Mouse (Mus musculus) urinary bladder, postnatal 14 days (tissue): ENCODE data around the gene Kif1b.

Source experiments
- DNase-seq: peaks from one replicate; pipeline ENCODE4 v3.0.0; 2021; ENCODE audit warnings: low spot score

Gene Kif1b

DNA sequence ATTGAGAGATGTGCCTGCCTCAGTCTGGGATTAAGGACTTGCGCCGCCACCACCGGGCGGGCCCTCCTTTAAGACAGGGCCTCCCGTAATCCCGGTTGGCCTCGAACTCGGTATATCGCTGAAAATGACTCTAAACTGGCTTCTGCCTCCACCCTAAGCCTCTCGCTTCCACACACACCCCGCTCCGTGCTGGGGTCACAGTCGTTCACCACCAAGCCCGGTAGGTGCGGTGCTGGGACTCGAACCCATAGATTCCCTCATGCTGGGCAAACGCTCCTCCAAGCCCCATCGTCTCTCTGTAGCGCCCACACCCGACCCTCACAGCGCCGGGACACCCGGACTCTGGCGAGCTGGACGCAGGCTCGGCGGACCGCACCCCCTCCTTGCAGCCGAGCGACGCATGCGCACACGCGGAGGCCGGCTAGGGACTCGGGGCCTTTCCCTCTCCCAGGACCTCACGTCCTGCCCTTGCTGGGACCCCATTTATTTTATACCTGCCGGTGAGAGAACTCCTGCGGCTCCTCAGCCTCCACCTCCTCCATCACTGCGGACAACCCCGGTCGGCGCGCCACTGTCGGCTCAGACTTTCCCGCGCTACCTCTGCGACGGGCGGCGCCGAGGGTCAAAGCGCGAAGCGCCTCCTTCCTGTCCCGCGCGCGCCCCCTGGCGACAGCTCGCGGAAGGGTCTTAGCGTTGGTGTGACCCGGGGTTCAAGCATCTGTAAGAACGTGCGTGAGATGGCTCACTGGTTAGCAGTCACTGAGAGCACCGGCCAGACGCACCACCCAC, 170.3 kb downstream of the Kif1b start, which contains the start of gene Cenps:
Gene Cenps, minus strand, starts transcription at position 648 of the 789 bp plus-strand sequence.
- DNase-seq, result peak; percentile 91

DNA sequence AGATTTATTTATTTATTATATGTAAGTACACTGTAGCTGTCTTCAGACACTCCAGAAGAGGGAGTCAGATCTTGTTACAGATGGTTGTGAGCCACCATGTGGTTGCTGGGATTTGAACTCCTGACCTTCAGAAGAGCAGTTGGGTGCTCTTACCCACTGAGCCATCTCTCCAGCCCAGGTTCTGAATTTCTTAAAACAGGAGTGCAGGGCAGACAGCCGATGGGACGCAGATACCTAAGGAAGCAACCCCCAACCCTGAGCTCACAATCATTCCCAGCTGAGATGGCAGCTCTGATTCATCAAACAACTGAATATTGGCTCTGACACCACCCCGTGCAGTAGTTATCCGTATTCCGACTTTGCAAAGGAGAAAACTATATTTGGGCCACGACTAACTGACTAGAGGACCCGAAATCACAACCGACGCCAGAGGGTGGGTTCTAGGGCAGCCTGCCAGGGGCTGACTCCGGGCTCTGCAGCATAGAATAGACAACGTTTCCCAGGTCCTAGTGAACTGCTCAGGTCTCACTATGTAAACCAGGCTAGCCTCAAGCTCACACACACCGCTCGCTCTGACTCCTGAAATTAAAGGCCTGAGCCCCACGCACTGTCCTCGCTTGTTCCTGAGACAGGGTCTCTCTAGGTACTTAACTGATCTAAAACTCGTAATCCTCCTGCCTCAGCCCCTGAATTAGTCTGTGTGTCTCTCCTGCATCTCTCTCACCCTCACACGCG, 171.2 kb downstream of the Kif1b start:
- no peak for DNase-seq

DNA sequence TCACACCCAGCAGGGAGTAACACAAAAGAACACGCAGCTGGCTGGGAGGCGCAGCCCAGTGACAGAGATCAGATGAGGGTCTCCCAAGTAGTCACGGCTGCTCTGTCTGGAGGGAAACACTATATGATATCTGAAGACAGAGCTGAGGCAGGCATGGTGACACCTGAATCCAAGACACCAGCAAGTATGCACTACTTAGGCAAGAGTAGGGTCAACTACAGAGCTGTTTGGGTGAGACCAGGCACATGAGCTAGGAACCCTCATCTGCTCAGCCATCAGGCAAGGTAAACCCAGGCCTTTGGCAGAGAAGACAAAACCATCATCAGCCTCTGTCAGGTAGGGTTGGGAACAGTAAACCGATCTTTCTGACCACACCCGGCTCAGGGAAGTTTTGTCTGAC, 174.1 kb downstream of the Kif1b start:
- no peak for DNase-seq

DNA sequence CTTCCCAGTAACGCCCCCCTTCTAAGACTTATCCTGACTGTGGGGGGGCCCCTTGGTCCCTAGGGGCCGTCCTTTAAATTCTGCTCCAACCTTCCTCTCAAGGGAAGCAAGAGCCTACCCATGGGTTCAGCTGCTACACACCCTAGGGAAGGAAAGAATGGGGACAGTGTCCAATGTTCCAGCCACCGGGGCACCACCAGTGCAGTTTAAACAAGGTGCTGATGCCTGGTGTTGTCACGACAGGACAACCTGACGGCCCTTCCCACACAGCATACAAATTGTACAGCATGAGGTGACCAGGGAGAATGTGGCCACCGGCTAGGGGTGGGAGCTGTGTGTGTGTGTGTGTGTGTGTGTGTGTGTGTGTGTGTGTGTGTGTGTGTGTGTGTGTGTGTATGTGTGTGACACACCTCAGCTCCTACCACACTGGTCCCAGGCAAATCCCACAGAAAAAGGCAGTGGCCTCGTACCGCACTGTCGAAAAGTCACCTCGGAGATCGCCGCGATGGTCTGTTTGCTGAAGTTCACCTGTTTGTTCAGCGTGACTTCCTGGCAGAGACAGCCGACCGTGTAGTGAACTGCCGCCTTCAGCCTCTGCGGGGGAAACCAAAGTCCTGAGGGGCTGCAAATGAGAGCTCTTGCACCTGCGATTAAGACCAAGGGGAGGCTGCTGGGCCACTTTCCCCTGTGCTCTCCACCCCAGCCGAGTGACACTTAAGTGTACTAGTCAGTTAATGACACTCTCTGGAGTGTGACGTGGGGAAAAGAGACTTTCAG, 175.5 kb downstream of the Kif1b start:
- no peak for DNase-seq

DNA sequence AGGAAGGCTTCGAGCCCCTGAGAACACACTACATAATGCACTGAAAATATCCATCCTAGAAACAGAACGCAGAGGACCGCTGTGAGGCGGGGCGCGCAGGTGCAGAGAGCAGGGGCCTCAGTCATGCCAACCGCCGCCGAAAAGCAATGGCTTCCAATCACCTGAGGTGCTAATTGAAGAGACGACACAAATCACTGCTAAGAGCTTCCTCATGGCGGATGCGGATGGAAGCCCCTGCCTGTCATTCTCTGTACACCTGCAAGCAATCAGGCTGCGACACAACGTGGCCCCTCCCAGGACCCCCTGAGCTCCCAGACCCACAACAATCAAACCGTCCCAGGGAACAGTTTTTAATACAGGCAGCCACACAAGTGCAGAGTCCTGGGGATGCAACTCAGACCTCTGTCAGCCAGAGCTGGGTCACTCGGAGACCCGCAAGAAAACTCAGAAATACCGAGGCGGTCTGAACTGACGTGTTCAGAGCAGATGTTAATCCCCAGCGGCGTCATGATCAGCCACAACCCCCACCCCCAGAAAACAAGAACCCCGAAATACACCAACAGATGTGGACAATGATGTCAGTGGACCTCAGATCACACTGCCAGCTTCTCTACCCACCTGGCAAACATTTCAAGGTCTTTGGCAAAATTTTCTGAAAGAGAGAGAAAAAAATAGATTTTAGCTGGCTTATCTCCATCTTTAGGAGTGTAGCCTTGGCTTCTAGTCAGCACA, 176.3 kb downstream of the Kif1b start:
- no peak for DNase-seq

DNA sequence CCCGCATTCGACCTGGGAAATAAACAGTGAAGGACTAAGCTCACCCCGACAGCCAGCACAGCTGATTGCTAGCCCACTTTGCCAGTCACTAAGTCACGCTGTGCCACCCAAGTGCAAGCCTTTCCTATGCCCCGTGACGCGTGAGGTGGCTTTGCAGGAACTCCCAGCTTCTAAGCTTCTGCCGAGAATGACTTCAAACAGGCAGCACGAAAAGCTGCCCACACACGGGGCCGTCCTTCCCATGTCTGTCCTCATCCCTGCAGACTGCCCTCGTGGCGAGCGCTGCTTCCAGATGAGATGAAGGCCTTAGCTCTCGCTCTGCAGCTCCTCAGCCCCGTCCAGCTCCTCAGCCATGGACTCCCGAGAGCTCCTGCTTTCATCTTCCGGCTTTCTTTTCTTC, 179.0 kb downstream of the Kif1b start:
- no peak for DNase-seq

DNA sequence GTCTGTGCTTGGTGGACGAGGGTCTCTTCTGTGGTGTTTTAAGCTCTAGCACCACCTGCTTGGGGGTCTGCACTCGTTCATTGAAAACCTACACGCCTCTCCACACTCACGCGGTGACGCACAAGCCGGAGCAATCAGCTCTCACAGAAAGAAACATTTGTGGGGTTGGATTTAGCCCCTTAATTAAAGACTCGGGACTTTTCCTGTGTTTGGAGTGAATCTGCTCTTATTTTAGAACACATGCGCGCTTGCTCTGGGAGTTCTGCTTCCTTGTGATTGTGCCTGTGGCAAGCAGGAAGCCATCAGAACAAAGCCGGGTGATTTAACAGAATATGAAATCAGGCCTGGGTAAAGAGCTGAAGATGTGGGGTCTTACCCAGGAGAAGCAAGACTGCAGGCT, 180.8 kb downstream of the Kif1b start, which contains the start of gene Cort:
Gene Cort, minus strand, starts transcription at position 101 of the 400 bp plus-strand sequence.
- no peak for DNase-seq
